Mouse (Mus musculus): Measurements from ENCODE around the gene Gm11937.
"Not testable (repeated sequence)": the region's sequence is repeated elsewhere in the genome, so short reads cannot be mapped to it uniquely, and the experiment has no call there.

The Gm11937 gene

DNA sequence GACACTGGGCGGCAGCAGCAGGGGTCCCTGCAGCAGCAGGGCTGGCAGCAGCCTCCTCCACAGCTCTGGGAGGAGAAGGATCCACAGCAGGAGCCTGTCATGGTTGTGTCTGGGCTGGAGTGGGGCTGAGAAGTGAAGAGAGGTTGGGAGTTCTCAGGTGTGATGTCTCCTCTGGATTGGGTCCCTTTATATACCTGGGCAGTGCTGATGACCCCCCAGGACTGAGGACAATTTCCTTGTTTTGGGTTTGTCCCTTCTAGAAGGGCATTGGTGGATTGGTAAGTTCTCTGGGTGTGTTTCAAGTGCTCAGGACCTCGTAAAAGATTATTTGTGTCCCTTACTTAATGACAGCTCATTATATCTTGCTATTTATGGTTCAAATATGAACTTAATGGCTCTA is at the start of gene Gm11937:
Gm11937 (minus strand) TSS at position 101 of the 400 bp plus-strand sequence.
- not testable (repeated sequence) for DNase-seq (ENCODE audit: low spot score)

DNA sequence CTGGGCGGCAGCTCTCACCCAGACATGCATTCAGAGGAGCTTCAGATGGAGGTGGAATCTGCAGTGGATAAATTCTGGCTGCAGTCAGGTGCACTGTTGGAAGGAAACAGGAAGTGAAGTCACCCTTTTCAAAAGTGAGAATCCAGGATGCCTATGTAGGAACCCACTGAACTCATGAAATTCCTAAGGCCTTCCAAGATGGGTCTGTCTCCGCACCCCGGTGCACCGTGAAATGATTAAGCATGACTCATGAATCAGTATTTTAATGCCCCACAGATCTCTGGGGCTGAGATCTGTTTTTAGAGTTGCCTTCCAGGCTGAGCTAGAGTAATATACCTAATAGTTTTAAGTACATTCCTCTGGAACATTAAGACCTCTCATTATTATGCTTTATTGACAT is 49.3 kb upstream of the Gm11937 start:
- no peak for DNase-seq (ENCODE audit: low spot score)

DNA sequence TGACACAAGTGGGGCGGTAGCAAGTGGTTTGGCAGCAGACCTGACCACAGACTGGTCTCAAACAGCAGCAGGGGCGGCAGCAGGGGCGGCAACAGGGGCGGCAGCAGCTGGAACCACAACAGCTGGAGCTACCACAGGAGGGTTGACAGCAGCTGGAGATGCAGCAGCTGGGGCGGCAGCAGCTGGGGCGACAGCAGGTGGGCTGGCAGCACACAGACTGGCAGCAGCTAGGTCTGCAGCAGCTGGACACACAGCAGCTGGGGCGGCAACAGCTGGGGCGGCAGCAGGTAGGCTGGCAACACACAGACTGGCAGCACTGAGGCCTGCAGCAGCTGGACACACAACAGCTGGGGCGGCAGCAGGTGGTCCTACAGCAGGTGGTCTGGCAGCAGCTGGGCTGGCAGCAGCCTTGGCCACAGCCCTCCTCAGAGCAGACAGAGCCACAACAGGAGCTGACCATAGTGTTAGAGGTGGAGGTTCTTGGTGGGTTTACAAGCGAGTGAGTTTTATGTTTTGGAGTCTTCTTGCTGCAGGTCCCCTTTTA is 48.5 kb upstream of the Gm11937 start, which contains the start of gene Gm11563:
Gm11563 (minus strand) TSS at position 494 of the 544 bp plus-strand sequence.
- not testable (repeated sequence) for DNase-seq (ENCODE audit: low spot score)

DNA sequence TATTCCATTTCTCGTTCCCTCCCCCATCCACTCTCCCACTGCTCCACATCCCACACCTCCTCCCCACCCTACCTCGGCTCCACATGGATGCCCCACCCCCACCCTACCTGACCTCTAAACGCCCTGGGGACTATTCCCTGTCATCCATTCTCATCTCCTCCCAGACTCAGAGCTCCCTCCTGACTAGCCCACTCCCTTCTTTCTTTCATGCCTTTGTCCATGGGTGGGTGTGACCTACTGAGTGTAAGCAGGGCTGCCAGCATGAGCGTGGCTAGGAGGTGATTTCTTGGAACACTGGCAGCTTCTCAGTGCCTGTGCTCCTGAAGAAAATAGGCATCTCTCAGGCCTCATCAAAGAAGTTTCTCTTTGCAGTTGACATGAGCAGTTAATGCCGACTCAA is 47.1 kb upstream of the Gm11937 start:
- DNase-seq (ENCODE audit: low spot score) = no peak

DNA sequence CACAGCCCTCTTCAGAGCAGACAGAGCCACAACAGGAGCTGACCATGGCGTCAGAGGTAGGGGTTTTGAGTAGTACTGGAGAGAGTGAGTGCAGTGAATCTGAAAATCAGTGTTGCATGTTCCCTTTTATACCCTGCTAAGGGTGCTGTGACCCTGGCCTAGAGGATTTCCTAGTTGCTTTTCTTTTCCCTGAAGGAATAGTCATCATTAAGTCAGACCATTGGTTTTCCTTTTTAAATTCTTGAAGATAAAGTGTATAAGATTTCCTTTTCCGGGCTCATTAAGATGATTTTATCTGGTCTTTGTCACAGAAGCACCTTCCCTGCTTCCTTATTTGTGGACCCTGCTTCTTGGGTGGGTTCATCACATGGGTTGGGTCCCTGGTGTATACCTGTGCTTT is 40.1 kb upstream of the Gm11937 start, which contains the start of gene Gm11555:
Gm11555 (minus strand) TSS at position 101 of the 400 bp plus-strand sequence.
- no peak for DNase-seq (ENCODE audit: low spot score)

DNA sequence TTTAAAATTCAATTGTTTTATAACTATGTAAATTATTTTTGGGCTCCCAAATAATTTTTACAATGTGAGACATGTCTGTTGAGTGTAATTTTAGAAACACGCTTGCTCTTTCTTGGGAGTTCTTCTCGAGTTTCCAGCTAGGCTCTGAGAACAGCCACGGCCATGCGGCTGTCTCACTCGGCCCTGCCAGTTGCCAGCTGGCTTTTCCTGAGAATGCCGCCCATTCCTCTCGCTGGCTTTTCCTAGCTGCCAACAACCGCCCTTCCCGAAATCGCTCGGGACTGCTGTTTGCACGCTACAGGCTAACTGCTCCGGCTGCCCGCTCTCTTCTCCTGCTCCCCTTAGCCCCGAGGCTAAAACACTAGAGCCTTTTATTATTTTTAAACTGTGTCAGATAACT is 36.5 kb upstream of the Gm11937 start:
- DNase-seq (ENCODE audit: low spot score) = no peak

DNA sequence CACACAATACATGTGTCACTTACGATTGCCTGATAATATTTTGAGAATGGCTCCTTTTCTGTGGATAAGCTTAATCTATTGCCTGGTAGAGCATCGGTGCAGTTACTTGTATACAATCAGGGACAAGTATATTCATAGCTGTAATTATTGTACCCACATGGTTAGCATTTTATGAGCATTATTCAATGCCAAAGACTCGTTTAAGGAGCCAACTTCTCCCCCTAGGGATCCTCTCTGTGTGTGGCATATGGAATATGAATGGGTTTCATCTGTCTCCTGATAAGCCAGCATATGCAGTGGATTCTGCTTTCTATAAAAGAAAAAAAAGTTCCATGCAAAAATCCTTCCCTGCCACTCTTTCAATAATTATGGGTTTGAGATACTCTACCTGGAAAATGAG is 34.4 kb upstream of the Gm11937 start:
- DNase-seq (ENCODE audit: low spot score) = no peak

DNA sequence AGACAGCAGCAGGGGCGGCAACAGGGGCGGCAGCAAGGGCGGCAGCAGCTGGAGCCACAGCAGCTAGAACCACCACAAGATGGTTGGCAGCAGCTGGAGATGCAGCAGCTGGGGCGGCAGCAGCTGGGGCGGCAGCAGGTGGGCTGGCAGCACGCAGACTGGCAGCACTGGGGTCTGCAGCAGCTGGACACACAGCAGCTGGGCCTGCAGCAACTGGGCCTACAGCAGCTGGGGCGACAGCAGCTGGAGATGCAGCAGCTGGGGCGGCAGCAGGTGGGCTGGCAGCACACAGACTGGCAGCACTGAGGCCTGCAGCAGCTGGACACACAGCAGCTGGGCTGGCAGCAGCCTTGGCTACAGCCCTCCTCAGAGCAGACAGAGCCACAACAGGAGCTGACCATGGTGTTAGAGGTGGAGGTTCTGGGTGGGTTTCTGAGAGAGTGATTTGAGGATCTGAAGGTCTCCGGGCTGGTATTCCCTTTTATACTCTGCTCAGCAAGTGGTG is 33.7 kb upstream of the Gm11937 start, which contains the start of gene Krtap4-7:
Krtap4-7 (minus strand) TSS at position 455 of the 505 bp plus-strand sequence.
- not testable (repeated sequence) for DNase-seq (ENCODE audit: low spot score)

DNA sequence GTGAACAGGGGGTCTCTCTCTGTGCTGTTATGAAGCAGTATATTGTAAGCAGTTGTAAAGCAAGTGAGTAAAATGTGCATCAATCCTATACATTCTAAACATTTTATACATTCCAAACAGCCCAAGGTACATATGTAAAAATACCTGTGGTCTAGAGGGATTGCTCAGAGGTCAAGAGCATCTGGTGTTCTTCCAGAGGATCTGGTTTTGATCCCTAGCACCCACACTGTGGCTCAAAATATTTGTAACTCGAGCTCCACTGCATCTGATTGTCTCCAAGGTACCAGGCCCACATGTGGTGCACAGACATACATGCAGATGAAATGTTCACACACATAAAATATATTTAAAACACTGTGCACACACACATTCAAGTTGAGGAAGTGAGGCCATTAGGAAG is 30.9 kb upstream of the Gm11937 start:
- DNase-seq (ENCODE audit: low spot score) = no peak

DNA sequence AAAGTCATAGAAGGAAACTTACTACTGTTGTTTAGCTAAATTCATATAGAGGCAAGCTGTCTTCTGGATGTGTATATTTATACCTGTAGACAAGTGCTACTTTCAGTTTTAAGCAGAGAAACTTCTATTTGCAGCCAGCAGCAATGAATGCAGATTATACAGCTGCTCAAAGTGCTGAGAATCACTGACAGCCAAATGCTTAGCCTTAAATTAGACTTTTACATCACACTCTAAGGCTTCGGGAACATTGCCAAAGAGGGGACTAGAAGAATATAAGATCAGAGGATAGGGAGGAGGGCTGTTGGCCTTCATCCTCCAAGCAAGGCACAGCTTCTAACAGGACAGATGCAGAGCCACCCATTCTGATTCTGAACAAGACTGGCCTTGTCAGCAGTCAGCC is 27.1 kb upstream of the Gm11937 start:
- no peak for DNase-seq (ENCODE audit: low spot score)

DNA sequence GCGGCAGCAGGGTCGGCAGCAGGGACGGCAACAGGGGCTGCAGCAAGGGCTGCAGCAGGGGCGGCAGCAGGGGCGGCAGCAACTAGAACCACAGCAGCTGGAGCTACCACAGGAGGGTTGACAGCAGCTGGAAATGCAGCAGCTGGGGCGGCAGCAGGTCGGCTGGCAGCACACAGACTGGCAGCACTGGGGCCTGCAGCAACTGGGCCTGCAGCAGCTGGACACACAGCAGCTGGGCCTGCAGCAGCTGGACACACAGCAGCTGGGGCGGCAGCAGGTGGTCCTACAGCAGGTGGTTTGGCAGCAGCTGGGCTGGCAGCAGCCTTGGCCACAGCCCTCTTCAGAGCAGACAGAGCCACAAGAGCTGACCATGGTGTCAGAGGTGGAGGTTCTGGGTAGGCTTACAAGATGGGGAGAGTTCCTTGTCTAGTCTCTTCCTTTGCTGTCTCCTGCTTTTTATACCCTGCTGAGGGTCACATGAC is 24.7 kb upstream of the Gm11937 start, which contains the start of gene Krtap4-2:
Krtap4-2 (minus strand) TSS at position 432 of the 482 bp plus-strand sequence.
- no peak for DNase-seq (ENCODE audit: low spot score)

DNA sequence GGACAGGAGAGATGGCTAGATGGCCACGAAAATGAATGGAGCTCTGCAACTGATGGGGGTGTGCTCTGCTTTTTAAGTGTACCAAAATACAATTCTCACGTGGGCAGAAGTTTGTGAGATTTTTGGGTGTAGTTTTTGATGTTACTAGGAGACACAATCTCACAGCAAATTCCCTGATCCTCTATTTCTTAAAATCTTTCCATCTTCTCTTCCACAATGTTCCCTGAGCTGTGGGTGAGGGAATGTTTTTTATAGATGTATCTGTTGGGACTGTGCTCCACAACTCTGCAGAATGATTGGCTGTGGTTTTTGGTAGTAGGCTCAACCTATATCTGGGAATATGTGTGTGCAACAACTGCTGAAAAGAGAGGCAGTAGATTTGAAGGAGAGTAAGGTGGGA is 23.3 kb upstream of the Gm11937 start:
- no peak for DNase-seq (ENCODE audit: low spot score)

DNA sequence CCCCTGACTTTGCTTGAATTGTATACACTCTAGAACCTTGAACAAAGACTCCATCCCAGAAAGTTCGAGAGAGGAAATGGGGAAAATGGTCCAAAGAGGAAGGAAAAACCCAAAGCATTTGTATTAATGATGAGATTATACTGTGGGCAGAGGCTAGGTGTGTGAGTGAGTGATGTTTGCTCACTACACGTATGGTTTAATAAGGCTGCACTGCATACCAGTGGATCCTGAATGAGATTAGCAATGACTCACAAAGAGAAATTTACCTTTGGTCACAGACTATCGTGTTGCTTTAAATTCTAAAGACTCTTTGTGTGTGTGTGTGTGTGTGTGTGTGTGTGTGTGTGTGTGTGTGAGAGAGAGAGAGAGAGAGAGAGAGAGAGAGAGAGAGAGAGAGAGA is 20.9 kb upstream of the Gm11937 start:
- no peak for DNase-seq (ENCODE audit: low spot score)

DNA sequence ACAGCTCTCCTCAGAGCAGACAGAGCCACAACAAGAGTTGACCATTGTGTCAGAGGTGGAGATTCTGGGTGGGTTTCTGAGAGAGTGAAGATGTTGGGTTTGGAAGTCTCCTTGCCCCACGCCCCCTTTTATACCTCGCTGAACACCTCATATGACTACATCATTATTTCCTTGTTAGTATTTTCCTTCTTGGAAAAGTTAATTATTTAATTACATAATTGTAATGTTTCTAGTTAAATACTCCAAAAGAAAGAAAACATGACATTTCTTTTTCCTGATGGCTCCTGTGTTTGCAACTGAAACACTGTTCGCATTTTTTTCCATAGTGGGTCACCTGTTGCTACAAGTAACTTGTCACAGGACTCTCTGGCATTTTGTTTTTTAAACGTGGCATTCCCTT is 18.1 kb upstream of the Gm11937 start, which contains the start of gene Krtap4-1:
Krtap4-1 (minus strand) TSS at position 101 of the 400 bp plus-strand sequence.
- no peak for DNase-seq (ENCODE audit: low spot score)

DNA sequence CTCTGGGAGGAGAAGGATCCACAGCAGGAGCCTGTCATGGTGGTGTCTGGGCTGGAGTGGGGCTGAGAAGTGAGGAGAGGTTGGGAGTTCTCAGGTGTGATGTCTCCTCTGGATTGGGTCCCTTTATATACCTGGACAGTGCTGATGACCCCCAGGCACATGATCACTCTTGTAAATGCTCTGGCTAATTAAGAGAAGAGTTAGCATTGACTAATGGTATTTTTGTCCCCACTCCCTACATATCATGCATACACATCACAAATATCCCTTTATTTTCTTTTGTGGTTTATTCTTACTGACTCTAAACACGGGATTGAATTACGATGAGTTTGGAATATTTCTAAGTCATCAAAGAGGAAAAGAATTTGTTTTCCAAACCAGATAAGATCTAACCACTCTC is 10.3 kb upstream of the Gm11937 start, which contains the start of gene Gm11562:
Gm11562 (minus strand) TSS at position 101 of the 400 bp plus-strand sequence.
- DNase-seq (ENCODE audit: low spot score) = no peak

DNA sequence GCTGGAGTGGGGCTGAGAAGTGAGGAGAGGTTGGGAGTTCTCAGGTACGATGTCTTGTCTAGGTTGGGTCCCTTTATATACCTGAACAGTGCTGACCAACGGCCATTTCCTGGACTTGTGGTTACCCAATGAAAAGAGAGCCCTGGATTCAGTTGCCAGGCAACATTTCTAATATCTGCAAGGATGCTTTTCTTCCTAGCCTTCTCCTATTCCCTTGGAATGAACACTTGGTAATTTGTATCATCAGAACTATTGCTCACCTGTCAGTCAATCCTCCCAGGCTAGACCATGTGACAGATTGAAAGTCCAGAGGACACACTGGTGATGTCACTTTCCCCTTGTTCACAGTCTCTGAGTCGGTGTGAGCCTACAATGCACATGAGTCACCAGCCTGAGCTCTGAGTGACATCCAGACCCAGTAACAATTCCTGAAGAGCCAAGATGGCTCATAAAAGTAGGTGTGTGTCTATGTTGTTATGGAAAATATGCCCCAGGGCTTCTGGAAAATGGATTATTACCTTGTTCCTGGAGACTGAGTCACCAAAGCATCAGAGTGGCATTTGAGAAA is 4.9 kb upstream of the Gm11937 start, which contains the start of gene Krtap2-4:
Krtap2-4 (minus strand) TSS at position 51 of the 568 bp plus-strand sequence.
- DNase-seq (ENCODE audit: low spot score) = no peak

DNA sequence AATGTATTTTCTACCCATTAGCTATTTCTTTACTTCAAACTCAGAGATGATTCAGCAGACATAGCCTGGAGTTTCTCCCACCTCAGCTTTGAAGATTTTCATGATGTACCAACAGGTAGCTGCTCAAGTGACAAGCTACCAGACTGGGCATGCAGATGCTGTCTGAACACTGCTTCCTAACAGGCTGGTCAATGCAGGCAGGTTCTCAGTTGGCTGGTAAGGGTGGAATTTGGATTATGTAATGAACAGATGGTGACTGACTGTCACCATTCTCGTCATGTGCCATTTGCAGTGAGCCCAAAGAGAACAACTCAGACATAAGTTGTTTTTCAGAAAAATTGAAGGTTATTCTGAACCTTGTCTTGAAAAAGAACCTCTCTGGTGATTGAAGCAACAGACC is 863 bp downstream of the Gm11937 start:
- DNase-seq (ENCODE audit: low spot score) = no peak

DNA sequence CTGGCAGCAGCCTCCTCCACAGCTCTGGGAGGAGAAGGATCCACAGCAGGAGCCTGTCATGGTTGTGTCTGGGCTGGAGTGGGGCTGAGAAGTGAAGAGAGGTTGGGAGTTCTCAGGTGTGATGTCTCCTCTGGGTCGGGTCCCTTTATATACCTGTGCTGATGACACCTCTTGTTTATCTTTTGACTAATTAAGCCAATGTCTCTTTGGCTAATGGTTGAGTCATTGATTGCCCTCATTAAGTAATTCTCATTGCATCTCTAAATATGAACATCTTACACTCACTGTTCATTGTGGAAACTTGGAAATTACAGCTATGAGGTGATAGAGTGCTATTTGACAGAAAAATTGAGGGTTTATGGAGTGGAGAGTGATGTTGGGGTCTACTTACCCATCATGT is 6.8 kb downstream of the Gm11937 start, which contains the start of gene Gm11938:
Gm11938 (minus strand) TSS at position 101 of the 400 bp plus-strand sequence.
- not testable (repeated sequence) for DNase-seq (ENCODE audit: low spot score)

DNA sequence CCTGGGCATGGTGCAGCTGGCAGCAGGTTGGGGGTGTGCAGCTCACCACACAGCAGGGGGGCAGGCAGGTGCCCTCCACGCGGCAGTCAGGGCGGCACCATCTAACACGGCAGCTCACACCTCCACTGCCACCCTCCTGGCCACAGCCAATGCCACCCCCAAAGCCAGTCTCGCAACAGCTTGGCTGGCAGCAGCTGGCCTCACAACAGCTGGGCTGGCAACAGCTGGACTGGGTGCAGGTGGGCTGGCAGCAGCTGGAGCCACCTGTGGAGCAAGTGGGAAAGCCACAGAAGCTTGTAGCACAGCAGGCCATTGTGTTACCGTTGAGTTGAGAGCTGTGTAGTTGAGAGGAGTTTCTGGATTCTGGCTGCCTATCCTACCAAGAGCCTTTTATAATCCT is 12.2 kb downstream of the Gm11937 start, which contains the start of gene Krtap9-3:
Krtap9-3 (minus strand) TSS at position 364 of the 400 bp plus-strand sequence.
- DNase-seq (ENCODE audit: low spot score) = not testable (repeated sequence)

DNA sequence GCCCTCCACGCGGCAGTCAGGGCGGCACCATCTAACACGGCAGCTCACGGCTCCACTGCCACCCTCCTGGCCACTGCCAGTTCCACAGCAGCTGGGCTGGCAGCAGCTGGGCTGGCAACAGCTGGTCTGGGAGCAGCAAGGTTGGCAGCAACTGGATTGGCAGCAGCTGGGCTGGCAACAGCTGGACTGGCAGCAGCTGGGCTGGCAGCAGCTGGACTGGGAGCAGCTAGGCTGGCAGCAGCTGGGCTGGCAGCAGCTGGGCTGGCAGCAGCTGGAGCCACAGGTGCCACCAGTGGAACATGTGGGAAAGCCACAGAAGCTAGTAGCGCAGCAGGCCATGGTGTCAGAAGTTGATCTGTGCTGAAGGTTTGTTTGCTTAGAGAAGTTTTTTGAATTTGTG is 19.0 kb downstream of the Gm11937 start, which contains the start of gene Krtap1-3:
Krtap1-3 (minus strand) TSS at position 359 of the 400 bp plus-strand sequence.
- no peak for DNase-seq (ENCODE audit: low spot score)

DNA sequence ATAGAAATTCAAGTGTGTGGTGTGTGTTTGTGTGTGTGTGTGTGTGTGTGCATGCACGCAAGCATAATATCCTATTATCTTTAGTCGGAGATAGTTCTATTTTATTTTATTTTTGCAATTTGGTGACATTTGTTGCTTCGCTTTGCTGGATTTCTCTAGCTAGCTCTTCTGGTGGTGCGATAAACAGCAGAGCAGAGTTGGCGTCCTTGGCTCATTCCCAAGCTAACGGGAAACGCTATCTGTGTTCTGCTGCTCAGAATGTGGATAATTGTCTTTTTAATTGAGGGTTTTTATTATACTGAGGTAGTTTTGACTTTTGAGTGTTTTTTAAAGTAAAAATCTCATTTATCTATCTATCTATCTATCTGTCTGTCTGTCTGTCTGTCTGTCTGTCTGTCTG is 24.9 kb downstream of the Gm11937 start:
- DNase-seq (ENCODE audit: low spot score) = no peak

DNA sequence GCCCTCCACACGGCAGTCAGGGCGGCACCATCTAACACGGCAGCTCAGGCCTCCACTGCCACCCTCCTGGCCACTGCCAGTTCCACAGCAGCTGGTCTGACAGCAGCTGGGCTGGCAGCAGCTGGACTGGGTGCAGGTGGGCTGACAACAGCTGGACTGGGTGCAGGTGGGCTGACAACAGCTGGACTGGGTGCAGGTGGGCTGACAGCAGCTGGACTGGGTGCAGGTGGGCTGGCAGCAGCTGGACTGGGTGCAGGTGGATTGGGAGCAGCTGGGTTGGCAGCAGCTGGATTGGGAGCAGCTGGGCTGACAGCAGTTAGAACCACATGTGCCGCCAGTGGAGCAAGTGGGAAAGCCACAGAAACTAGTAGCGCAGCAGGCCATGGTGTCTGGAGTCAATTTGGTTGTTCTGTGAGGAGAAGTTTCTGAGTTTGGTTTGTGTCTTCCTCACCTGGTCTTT is 26.7 kb downstream of the Gm11937 start, which contains the start of gene Krtap1-4:
Krtap1-4 (minus strand) TSS at position 410 of the 460 bp plus-strand sequence.
- no peak for DNase-seq (ENCODE audit: low spot score)

DNA sequence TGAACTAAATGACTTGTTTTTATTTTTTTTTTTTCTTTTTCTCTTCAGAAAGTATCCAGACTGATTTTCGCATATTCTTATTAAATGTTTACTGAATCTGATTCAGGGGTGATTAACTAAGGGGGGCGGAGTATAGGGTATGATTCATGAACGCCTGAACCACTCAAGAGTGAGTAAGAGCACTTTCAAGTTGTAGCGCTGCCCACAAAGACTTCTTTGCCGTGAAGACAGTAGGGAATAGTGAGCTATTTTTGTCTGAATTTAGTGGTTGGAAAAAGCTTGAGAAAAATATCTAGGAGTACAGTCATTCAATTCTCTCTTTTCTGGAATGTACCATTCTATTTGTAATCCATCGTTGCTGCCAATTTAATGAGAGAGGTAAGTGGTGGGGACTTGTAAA is 28.4 kb downstream of the Gm11937 start:
- no peak for DNase-seq (ENCODE audit: low spot score)
